Mouse (Mus musculus): ENCODE measurements at regions not wholly inside any gene's neighbourhood (a gene's known extent, or its start where the extent isn't known, plus 50 kb on each side); places are given as distances from the start of the nearest gene placed in this dataset.

- no peak for DNase-seq
Observed at GRCm38 (mm10) chr10:7267903-7268302, 55.9 kb upstream of the Cnksr3 start.

- no peak for DNase-seq
Observed at GRCm38 (mm10) chr10:7267106-7267505, 55.1 kb upstream of the Cnksr3 start.

DNA sequence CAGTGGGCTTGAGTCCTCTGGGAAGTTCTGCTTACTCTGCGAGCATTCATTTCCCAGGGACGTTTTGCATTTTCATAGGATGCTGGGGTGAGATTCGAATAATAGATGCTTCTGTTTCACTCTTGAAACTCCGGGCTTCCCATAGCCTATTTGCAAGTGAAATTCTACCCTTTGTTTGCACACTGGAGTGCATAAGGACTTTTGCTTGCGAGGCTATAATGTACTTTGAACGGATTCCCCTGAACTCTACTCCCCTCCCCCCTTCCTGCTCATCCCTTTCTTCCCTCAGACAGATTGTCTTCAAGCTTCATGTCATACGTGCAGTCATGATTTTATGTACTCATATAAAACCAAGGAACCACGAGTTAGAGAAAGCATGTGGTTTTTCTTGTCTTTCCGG lies 53.4 kb upstream of the Cnksr3 start:
- DNase-seq: no peak

DNA sequence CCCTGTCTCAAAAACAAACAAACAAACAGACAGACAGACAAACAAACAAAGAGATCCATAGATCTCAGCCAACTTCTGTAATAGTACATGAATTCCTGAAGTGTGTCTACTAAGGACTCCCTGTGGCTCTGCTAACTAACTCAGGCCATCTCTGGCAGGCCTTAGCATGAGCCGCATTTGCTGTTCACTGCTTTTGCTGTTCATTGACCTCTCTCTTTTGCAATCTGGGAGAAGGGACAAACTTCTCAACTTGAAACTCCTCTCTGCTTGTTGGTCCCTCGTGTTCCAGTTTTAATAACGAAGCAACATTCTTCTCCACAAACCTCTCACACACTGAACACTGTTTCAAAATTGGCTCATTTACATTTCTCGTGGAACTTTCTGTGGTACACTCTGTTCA lies 52.7 kb upstream of the Cnksr3 start:
- no peak for DNase-seq
